Mouse (Mus musculus) layer of hippocampus, postnatal 14 days (tissue): ENCODE results near the gene Sned1. TPM values are rescaled to one million over a fixed set of nuclear protein-coding genes. Genes with fewer than 3 reads are reported as not detected.

Experiments used
- DNase-seq, 2 experiments: peaks; one replicate each; pipeline ENCODE4 v3.0.0; 2021 to 2022; ENCODE audit warnings: low spot score in 2 of 2, mixed read lengths in 1 of 2
- total RNA-seq, 2 experiments: library from RNA; stranded (reverse); gene quantifications; 2 replicates each; pipeline ENCODE4 v1.2.3; 2021

The Sned1 gene
- total RNA-seq, 2 experiments from 2014 or later, result 5.7 to 8.5 TPM

GRCm38 (mm10) chr1:93227303-93227975 lies 8.2 kb upstream of the Sned1 start:
- peak; percentile 41 to 47 for DNase-seq

- no peak for DNase-seq
Observed at GRCm38 (mm10) chr1:93227976-93228365, 7.7 kb upstream of the Sned1 start.

- DNase-seq, result no peak
Observed at GRCm38 (mm10) chr1:93229221-93229620, 6.4 kb upstream of the Sned1 start.

- no peak for DNase-seq
Observed at GRCm38 (mm10) chr1:93229626-93230025, 6.0 kb upstream of the Sned1 start.

GRCm38 (mm10) chr1:93236545-93236924 lies 894 bp downstream of the Sned1 start:
- no peak for DNase-seq

GRCm38 (mm10) chr1:93237676-93238075 lies 2.0 kb downstream of the Sned1 start:
- DNase-seq, result no peak

GRCm38 (mm10) chr1:93238201-93238600 lies 2.6 kb downstream of the Sned1 start:
- DNase-seq, result no peak

- DNase-seq, result no peak
Observed at GRCm38 (mm10) chr1:93245936-93246335, 10.3 kb downstream of the Sned1 start.

- no peak for DNase-seq
Observed at GRCm38 (mm10) chr1:93252586-93252985, 16.9 kb downstream of the Sned1 start.

- DNase-seq, result no peak
Observed at GRCm38 (mm10) chr1:93255761-93256160, 20.1 kb downstream of the Sned1 start.

GRCm38 (mm10) chr1:93257560-93257959 lies 21.9 kb downstream of the Sned1 start:
- DNase-seq, result no peak

GRCm38 (mm10) chr1:93267207-93267606 lies 31.6 kb downstream of the Sned1 start:
- no peak for DNase-seq

GRCm38 (mm10) chr1:93268246-93268645 lies 32.6 kb downstream of the Sned1 start:
- DNase-seq, result no peak

GRCm38 (mm10) chr1:93270516-93271240 lies 35.0 kb downstream of the Sned1 start:
- no peak for DNase-seq

- DNase-seq, result no peak
Observed at GRCm38 (mm10) chr1:93271751-93272150, 36.1 kb downstream of the Sned1 start.

- no peak for DNase-seq
Observed at GRCm38 (mm10) chr1:93272409-93272821, 36.8 kb downstream of the Sned1 start.

GRCm38 (mm10) chr1:93275561-93275960 lies 39.9 kb downstream of the Sned1 start:
- peak in 1 of 2 experiments; percentile 6 for DNase-seq

- DNase-seq, result no peak
Observed at GRCm38 (mm10) chr1:93277041-93277440, 41.4 kb downstream of the Sned1 start.

- no peak for DNase-seq
Observed at GRCm38 (mm10) chr1:93289678-93290214, 54.1 kb downstream of the Sned1 start.

- no peak for DNase-seq
Observed at GRCm38 (mm10) chr1:93290956-93291355, 55.3 kb downstream of the Sned1 start.

- DNase-seq, result no peak
Observed at GRCm38 (mm10) chr1:93291591-93291990, 56.0 kb downstream of the Sned1 start.

- no peak for DNase-seq
Observed at GRCm38 (mm10) chr1:93292006-93292405, 56.4 kb downstream of the Sned1 start.
